Mouse (Mus musculus) left cerebral cortex, adult 2 months (tissue): ENCODE results near the gene Wdr18. TPM values are rescaled to one million over a fixed set of nuclear protein-coding genes. Genes with fewer than 3 reads are reported as not detected.

Experiments used
- DNase-seq, 2 experiments: peaks; one replicate each; pipeline ENCODE4 v3.0.0; 2021 to 2022; ENCODE audit warnings: low spot score in 2 of 2, mixed read lengths in 1 of 2; ENCODE audit errors: extremely low spot score in 1 of 2
- H3K27ac ChIP-seq: fragments of 200-600 bp; 2 replicates; pipeline ENCODE4 v1.8.1; 2022
- H3K4me3 ChIP-seq: fragments of 200-600 bp; 2 replicates; pipeline ENCODE4 v1.8.1; 2022
- CTCF ChIP-seq: fragments of 200-600 bp; IDR thresholded peaks from 2 replicates; pipeline ENCODE4 v1.8.1; 2022; ENCODE audit warnings: antibody characterized with exemption, mild to moderate bottlenecking, moderate library complexity
- intact Hi-C: fragments of 180-260 bp; cut with DNase I; formaldehyde crosslinking; loops from one replicate; pipeline ENCODE4 v1.15.1; 2025
- total RNA-seq, 2 experiments: library from RNA; stranded (reverse); gene quantifications; 2 replicates each; pipeline ENCODE4 v1.2.3; 2021

Gene Wdr18
- total RNA-seq, 2 experiments from 2014 or later = 45.4 to 49.4 TPM

- intact Hi-C loops = loop anchor here (2.0 to 10.0 kb wide), 3 partner anchors 53 to 259 kb away; partner anchors contain the start of genes Ndufs7, Polr2e and Stk11
- DNase-seq = peak; percentile 51 to 58
- no peak for TF ChIP-seq CTCF
- peak overlapping the region; percentile 98 for H3K27ac ChIP-seq
- H3K4me3 ChIP-seq = peak overlapping the region; percentile 64
These were observed 25.6 kb downstream of the Wdr18 start for GRCm38 (mm10) chr10:79985334-79986231.

- intact Hi-C loops = loop anchor here (10.0 kb wide), 1 partner anchor 258 kb away; the partner anchor contains the start of gene Ndufs7
- TF ChIP-seq CTCF = no peak
These were observed 26.4 kb downstream of the Wdr18 start for GRCm38 (mm10) chr10:79986232-79986878.

GRCm38 (mm10) chr10:79986963-79987362 is 27.0 kb downstream of the Wdr18 start:
- H3K27ac ChIP-seq = peak overlapping the region; percentile 98

More at GRCm38 (mm10) chr10:79986232-79986878, 26.4 kb downstream of the Wdr18 start:
- Histone ChIP-seq H3K27ac (peak overlapping the region; percentile 98), H3K4me3 (peak overlapping the region; percentile 64)
- DNase-seq = no peak

GRCm38 (mm10) chr10:79987771-79988505 is 28.0 kb downstream of the Wdr18 start:
- TF ChIP-seq CTCF = no peak
- peak in 1 of 2 experiments; percentile 10 for DNase-seq
- intact Hi-C loops = loop anchor here (10.0 kb wide), 1 partner anchor 257 kb away; the partner anchor contains the start of gene Ndufs7
- Histone ChIP-seq H3K4me3 (peak overlapping the region; percentile 50), H3K27ac (peak overlapping the region; percentile 67; the same call in 1 of the 2 replicates)

More at GRCm38 (mm10) chr10:79986963-79987362, 27.0 kb downstream of the Wdr18 start:
- no peak overlapping the region for H3K4me3 ChIP-seq
- intact Hi-C loops = loop anchor here (10.0 kb wide), 1 partner anchor 258 kb away; the partner anchor contains the start of gene Ndufs7
- TF ChIP-seq CTCF = peak; percentile 87
- peak; percentile 79 to 86 for DNase-seq

GRCm38 (mm10) chr10:79988506-79989271 is 28.7 kb downstream of the Wdr18 start, which contains the start of gene Cnn2:
Cnn2 (plus strand) TSS chr10:79988584.
- intact Hi-C loops = loop anchor here (10.0 kb wide), 1 partner anchor 256 kb away; the partner anchor contains the start of gene Ndufs7
- peak within 1 kb of the TSS; percentile 67; the same call in 1 of the 2 replicates for H3K27ac ChIP-seq
- no peak for DNase-seq
- no peak for TF ChIP-seq CTCF
- peak within 1 kb of the TSS; percentile 50 for H3K4me3 ChIP-seq

- TF ChIP-seq CTCF = no peak
- no peak for DNase-seq
- no peak overlapping the region for H3K4me3 ChIP-seq
- intact Hi-C loops = loop anchor here (10.0 kb wide), 1 partner anchor 255 kb away; the partner anchor contains the start of gene Ndufs7
- H3K27ac ChIP-seq = no peak overlapping the region
These were observed 29.4 kb downstream of the Wdr18 start for GRCm38 (mm10) chr10:79989272-79989786.

GRCm38 (mm10) chr10:79989870-79990269 is 29.9 kb downstream of the Wdr18 start:
- no peak for TF ChIP-seq CTCF
- DNase-seq = no peak
- intact Hi-C loops = loop anchor here (10.0 kb wide), 1 partner anchor 255 kb away; the partner anchor contains the start of gene Ndufs7

GRCm38 (mm10) chr10:79991099-79991498 is 31.1 kb downstream of the Wdr18 start:
- Histone ChIP-seq H3K4me3 (no peak overlapping the region), H3K27ac (no peak overlapping the region)
- intact Hi-C loops = no loop called here
- DNase-seq = no peak
- no peak for TF ChIP-seq CTCF

More at GRCm38 (mm10) chr10:79989870-79990269, 29.9 kb downstream of the Wdr18 start:
- H3K27ac ChIP-seq = no peak overlapping the region
- H3K4me3 ChIP-seq = no peak overlapping the region

GRCm38 (mm10) chr10:79991548-79991947 is 31.6 kb downstream of the Wdr18 start:
- peak; percentile 20 for TF ChIP-seq CTCF
- DNase-seq = no peak
- Histone ChIP-seq H3K27ac (no peak overlapping the region), H3K4me3 (no peak overlapping the region)
- intact Hi-C loops = no loop called here
